Mouse (Mus musculus): ENCODE measurements around the gene Them7. TPM values are rescaled to one million over a fixed set of nuclear protein-coding genes. Genes with fewer than 3 reads are reported as not detected.

Gene Them7
- total RNA-seq, 2 experiments from 2014 or later: 0.61 to 1.6 TPM

- no peak for DNase-seq
These were observed 87.9 kb downstream of the Them7 start for GRCm38 (mm10) chr2:105311991-105312390.

GRCm38 (mm10) chr2:105313077-105313476 lies 89.0 kb downstream of the Them7 start:
- DNase-seq: no peak

GRCm38 (mm10) chr2:105317556-105318184 lies 93.5 kb downstream of the Them7 start:
- DNase-seq: no peak

- no peak for DNase-seq
These were observed 101.9 kb downstream of the Them7 start for GRCm38 (mm10) chr2:105326067-105326466.

GRCm38 (mm10) chr2:105330024-105330423 lies 105.9 kb downstream of the Them7 start:
- DNase-seq: peak; percentile 12

- no peak for DNase-seq
These were observed 109.0 kb downstream of the Them7 start for GRCm38 (mm10) chr2:105333107-105333506.

GRCm38 (mm10) chr2:105333976-105334713 lies 110.0 kb downstream of the Them7 start:
- DNase-seq: peak; percentile 62

- DNase-seq: peak; percentile 25
These were observed 111.5 kb downstream of the Them7 start for GRCm38 (mm10) chr2:105335661-105336060.

- DNase-seq: no peak
These were observed 112.4 kb downstream of the Them7 start for GRCm38 (mm10) chr2:105336314-105337027.

- no peak for DNase-seq
These were observed 113.2 kb downstream of the Them7 start for GRCm38 (mm10) chr2:105337171-105337875.

- no peak for DNase-seq
These were observed 115.9 kb downstream of the Them7 start for GRCm38 (mm10) chr2:105339993-105340392.

- DNase-seq: no peak
These were observed 124.8 kb downstream of the Them7 start for GRCm38 (mm10) chr2:105348886-105349285.

GRCm38 (mm10) chr2:105356791-105357190 lies 132.7 kb downstream of the Them7 start:
- DNase-seq: no peak

- DNase-seq: no peak
These were observed 133.9 kb downstream of the Them7 start for GRCm38 (mm10) chr2:105358040-105358439.

- DNase-seq: no peak
These were observed 143.5 kb downstream of the Them7 start for GRCm38 (mm10) chr2:105367623-105368022.

- no peak for DNase-seq
These were observed 146.1 kb downstream of the Them7 start for GRCm38 (mm10) chr2:105370240-105370639.

- no peak for DNase-seq
These were observed 146.6 kb downstream of the Them7 start for GRCm38 (mm10) chr2:105370698-105371097.

GRCm38 (mm10) chr2:105372156-105372555 lies 148.0 kb downstream of the Them7 start:
- DNase-seq: no peak

GRCm38 (mm10) chr2:105372727-105373126 lies 148.6 kb downstream of the Them7 start:
- DNase-seq: no peak

- no peak for DNase-seq
These were observed 149.5 kb downstream of the Them7 start for GRCm38 (mm10) chr2:105373658-105374057.

GRCm38 (mm10) chr2:105375261-105375660 lies 151.1 kb downstream of the Them7 start:
- no peak for DNase-seq

- no peak for DNase-seq
These were observed 151.6 kb downstream of the Them7 start for GRCm38 (mm10) chr2:105375705-105376104.

- DNase-seq: no peak
These were observed 155.6 kb downstream of the Them7 start for GRCm38 (mm10) chr2:105379682-105380081.

Measured in heart, postnatal 4 days (tissue).